Comparison of ENCODE assay signal across 8 mouse cellular contexts in genomic region chr17:12317607-12317953, GRCm38 (mm10). TPM values are rescaled to one million over a fixed set of nuclear protein-coding genes. Genes with fewer than 3 reads are reported as not detected.
DNase-seq lines count a peak whose midpoint lies in the region; ATAC-seq and TF ChIP-seq lines count a peak whose summit lies in the region.

No protein-coding gene starts in this region.

- peak overlapping the region; percentile 93 for H3K9ac ChIP-seq in heart, embryonic 15.5 days
- peak overlapping the region; percentile 79 for H3K9ac ChIP-seq in MEL (ENCODE audit: control insufficient read depth, low read depth, low read length, poor library complexity, severe bottlenecking)
- H3K9ac ChIP-seq in hindbrain, embryonic 13.5 days: peak overlapping the region; percentile 95
- peak overlapping the region; percentile 97 for H3K9ac ChIP-seq in midbrain, embryonic 12.5 days (replicated peaks)

- TF ChIP-seq POLR2A in MEL (IDR thresholded peaks at IDR 0.05; ENCODE audit: control insufficient read depth in 1 of 2, insufficient read depth in 1 of 2, low read depth in 1 of 2, low read length in 2 of 2, poor library complexity in 1 of 2): no peak

- no peaks in the 10 kb centered on the region for H3K9me3 ChIP-seq in heart, embryonic 15.5 days (replicated peaks)
- H3K9me3 ChIP-seq in MEL (replicated peaks; ENCODE audit: insufficient read depth, low read length): no peaks in the 10 kb centered on the region
- no peaks in the 10 kb centered on the region for H3K9me3 ChIP-seq in hindbrain, embryonic 13.5 days
- no peaks in the 10 kb centered on the region for H3K9me3 ChIP-seq in midbrain, embryonic 12.5 days

- no peak for TF ChIP-seq RAD21 in MEL (IDR thresholded peaks at IDR 0.05; ENCODE audit: low read depth, low read length)

- ATAC-seq in heart, embryonic 15.5 days (replicated peaks; ENCODE audit: insufficient number of reproducible peaks, insufficient read depth, low FRiP score, low read depth): no peak
- ATAC-seq in hindbrain, embryonic 13.5 days (ENCODE audit: low FRiP score): no peak
- no peak for ATAC-seq in midbrain, embryonic 12.5 days (ENCODE audit: low FRiP score, low read depth)
- no peak for ATAC-seq in CD4-positive, CD25-positive, alpha-beta regulatory T cell, adult 4 months

- no peak for DNase-seq in heart, adult 9 months (ENCODE audit: low spot score in 2 of 2)
- DNase-seq in MEL (ENCODE audit: low read depth, low spot score): no peak
- DNase-seq in layer of hippocampus, postnatal 36 days: no peak
- no peak for DNase-seq in adrenal gland, adult 8-10 months

- 9% methylated on average over 7 of the region's 7 CpGs for WGBS in heart, embryonic 15.5 days
- WGBS in hindbrain, embryonic 13.5 days: 6% methylated on average over 7 of the region's 7 CpGs
- 6% methylated on average over 7 of the region's 7 CpGs for whole genome bisulfite sequencing in midbrain, embryonic 12.5 days

- H3K4me3 ChIP-seq in heart, embryonic 15.5 days: peak overlapping the region; percentile 93
- H3K4me3 ChIP-seq in MEL (ENCODE audit: control insufficient read depth in 1 of 2, insufficient read depth in 1 of 2, low read depth in 2 of 2, low read length in 2 of 2): peak overlapping the region; percentile 90 to 91
- H3K4me3 ChIP-seq in hindbrain, embryonic 13.5 days: peak overlapping the region; percentile 92
- H3K4me3 ChIP-seq in midbrain, embryonic 12.5 days: peak overlapping the region; percentile 98

- TF ChIP-seq EP300 in MEL (IDR thresholded peaks at IDR 0.05; ENCODE audit: low read depth in 1 of 2, low read length in 2 of 2): no peak

- peaks cover 9% of the 10 kb centered on the region for H3K79me2 ChIP-seq in MEL (ENCODE audit: control insufficient read depth, insufficient read depth, low read length, poor library complexity)

- TF ChIP-seq CTCF in MEL (IDR thresholded peaks at IDR 0.05 in 2 of 3, conservative IDR thresholded peaks at IDR 0.05 in 1 of 3; ENCODE audit: control insufficient read depth in 1 of 3, insufficient read depth in 1 of 3, low read depth in 2 of 3, low read length in 3 of 3, poor library complexity in 1 of 3, severe bottlenecking in 1 of 3): no peak

- H3K27me3 ChIP-seq in heart, embryonic 15.5 days: no peaks in the 10 kb centered on the region
- H3K27me3 ChIP-seq in MEL (ENCODE audit: control insufficient read depth in 1 of 2, insufficient read depth in 2 of 2, low read length in 2 of 2): no peaks in the 10 kb centered on the region
- H3K27me3 ChIP-seq in hindbrain, embryonic 13.5 days: no peaks in the 10 kb centered on the region
- no peaks in the 10 kb centered on the region for H3K27me3 ChIP-seq in midbrain, embryonic 12.5 days

- no peaks in the 10 kb centered on the region for H3K36me3 ChIP-seq in heart, embryonic 15.5 days
- H3K36me3 ChIP-seq in MEL (ENCODE audit: control insufficient read depth in 1 of 2, insufficient read depth in 2 of 2, low read length in 2 of 2): peaks cover 0 to 11% of the 10 kb centered on the region in 2 experiments; a peak in 2 of 4 replicates
- no peaks in the 10 kb centered on the region for H3K36me3 ChIP-seq in hindbrain, embryonic 13.5 days
- no peaks in the 10 kb centered on the region for H3K36me3 ChIP-seq in midbrain, embryonic 12.5 days

- peak overlapping the region; percentile 78 for H3K4me2 ChIP-seq in heart, embryonic 15.5 days
- peak overlapping the region; percentile 78 for H3K4me2 ChIP-seq in hindbrain, embryonic 13.5 days
- H3K4me2 ChIP-seq in midbrain, embryonic 12.5 days (replicated peaks): peak overlapping the region; percentile 72

- H3K27ac ChIP-seq in heart, embryonic 15.5 days: peak overlapping the region; percentile 95
- H3K27ac ChIP-seq in MEL (ENCODE audit: control insufficient read depth, low read depth, low read length): no peak overlapping the region
- H3K27ac ChIP-seq in hindbrain, embryonic 13.5 days: peak overlapping the region; percentile 99
- peak overlapping the region; percentile 98; the same call in 1 of the 2 replicates for H3K27ac ChIP-seq in midbrain, embryonic 12.5 days (replicated peaks)

- H3K4me1 ChIP-seq in heart, embryonic 15.5 days (replicated peaks): peaks cover 35% of the 10 kb centered on the region
- peaks cover 4 to 20% of the 10 kb centered on the region in 2 experiments; a peak in 3 of 4 replicates for H3K4me1 ChIP-seq in MEL (ENCODE audit: control insufficient read depth in 1 of 2, insufficient read depth in 2 of 2, low read length in 2 of 2)
- H3K4me1 ChIP-seq in hindbrain, embryonic 13.5 days (replicated peaks): peaks cover 42% of the 10 kb centered on the region
- peaks cover 24% of the 10 kb centered on the region for H3K4me1 ChIP-seq in midbrain, embryonic 12.5 days

TF ChIP-seq in MEL, 35 proteins besides CTCF, POLR2A, EP300 and RAD21:
- TF ChIP-seq E2F4 (IDR thresholded peaks at IDR 0.05; ENCODE audit: borderline replicate concordance, low read depth, low read length) (no peak), SIN3A (IDR thresholded peaks at IDR 0.05; ENCODE audit: low read length) (no peak), USF2 (IDR thresholded peaks at IDR 0.05; ENCODE audit: borderline replicate concordance in 1 of 2, insufficient read depth in 1 of 2, low read depth in 1 of 2, low read length in 2 of 2) (no peak), MYC (IDR thresholded peaks at IDR 0.05; ENCODE audit: low read depth, low read length) (no peak), NRF1 (IDR thresholded peaks at IDR 0.05; ENCODE audit: insufficient read depth, low read depth, low read length, poor library complexity, severe bottlenecking) (no peak), ELF1 (IDR thresholded peaks at IDR 0.05; ENCODE audit: low read depth, low read length) (no peak), ZC3H11A (IDR thresholded peaks at IDR 0.05; ENCODE audit: low read depth, low read length) (no peak), USF1 (IDR thresholded peaks at IDR 0.05; ENCODE audit: low read depth, low read length) (no peak), ETS1 (IDR thresholded peaks at IDR 0.05; ENCODE audit: low read depth, low read length) (no peak), POLR2AphosphoS5 (IDR thresholded peaks at IDR 0.05; ENCODE audit: borderline replicate concordance, low read depth, low read length) (no peak), HCFC1 (IDR thresholded peaks at IDR 0.05; ENCODE audit: low read depth, low read length) (no peak), JUND (IDR thresholded peaks at IDR 0.05; ENCODE audit: low read depth, low read length) (no peak), TBP (IDR thresholded peaks at IDR 0.05; ENCODE audit: low read depth, low read length) (no peak), MAX (IDR thresholded peaks at IDR 0.05; ENCODE audit: low read length) (no peak), RCOR1 (IDR thresholded peaks at IDR 0.05; ENCODE audit: low read depth, low read length) (no peak), SMC3 (IDR thresholded peaks at IDR 0.05; ENCODE audit: low read depth, low read length) (no peak), NELFE (IDR thresholded peaks at IDR 0.05; ENCODE audit: low read depth, low read length) (no peak), GABPA (IDR thresholded peaks at IDR 0.05; ENCODE audit: low read depth, low read length) (no peak), ZMIZ1 (IDR thresholded peaks at IDR 0.05; ENCODE audit: low read depth, low read length) (no peak)

RNA-seq across cellular contexts. Expression of gene Map3k4, which starts 1.0 kb away (rescaled TPM):
- 31.5 and 34.7 TPM in 2 replicates for polyA plus RNA-seq in heart, embryonic 15.5 days (2015; fragmentation: Nextera tagmentation; extraction: Ambion mirVana)
- 18.0 and 18.8 TPM in 2 replicates for total RNA-seq in MEL (2012; rRNA removed)
- polyA plus RNA-seq in MEL (2012; ENCODE audit: insufficient read depth in 1 of 2, insufficient read length in 2 of 2, low read depth in 1 of 2, low replicate concordance in 2 of 2, missing spikeins in 1 of 2): 10 to 100 TPM in 1 of 2 experiments, not detected in 1; 20.4 TPM
- polyA plus RNA-seq in hindbrain, embryonic 13.5 days (2015; fragmentation: Nextera tagmentation; extraction: Ambion mirVana): 41.1 and 45.8 TPM in 2 replicates
- 53.3 and 56.7 TPM in 2 replicates for polyA plus RNA-seq in midbrain, embryonic 12.5 days (2016; fragmentation: Nextera tagmentation; extraction: Ambion mirVana)
- 10 to 100 TPM; 12.9 to 13.4 TPM for polyA plus RNA-seq in CD4-positive, CD25-positive, alpha-beta regulatory T cell, adult 4 months (2017; shearing (Covaris generic))
- 10 to 100 TPM; 63.5 to 78.5 TPM for total RNA-seq in layer of hippocampus, postnatal 36 days (2021)
- 10 to 100 TPM; 25.3 to 39.6 (median 34.3) TPM for total RNA-seq in adrenal gland, adult 8-10 months (2022)
